Mouse (Mus musculus) T-helper 17 cell (primary cell): ENCODE data around the gene Rab5b.
"Not testable (repeated sequence)": the region's sequence is repeated elsewhere in the genome, so short reads cannot be mapped to it uniquely, and the experiment has no call there.

ENCODE experiments used
- in situ Hi-C, 2 experiments: fragments of 300-600 bp; cut with MboI, MseI; formaldehyde crosslinking; loops; 1 replicate in 1 of 2; 2 replicates in 1 of 2; pipeline ENCODE4 v1.15.1; 2025; ENCODE audit warnings: high pct_unique_total_duplicates in 2 of 2

Gene Rab5b

DNA sequence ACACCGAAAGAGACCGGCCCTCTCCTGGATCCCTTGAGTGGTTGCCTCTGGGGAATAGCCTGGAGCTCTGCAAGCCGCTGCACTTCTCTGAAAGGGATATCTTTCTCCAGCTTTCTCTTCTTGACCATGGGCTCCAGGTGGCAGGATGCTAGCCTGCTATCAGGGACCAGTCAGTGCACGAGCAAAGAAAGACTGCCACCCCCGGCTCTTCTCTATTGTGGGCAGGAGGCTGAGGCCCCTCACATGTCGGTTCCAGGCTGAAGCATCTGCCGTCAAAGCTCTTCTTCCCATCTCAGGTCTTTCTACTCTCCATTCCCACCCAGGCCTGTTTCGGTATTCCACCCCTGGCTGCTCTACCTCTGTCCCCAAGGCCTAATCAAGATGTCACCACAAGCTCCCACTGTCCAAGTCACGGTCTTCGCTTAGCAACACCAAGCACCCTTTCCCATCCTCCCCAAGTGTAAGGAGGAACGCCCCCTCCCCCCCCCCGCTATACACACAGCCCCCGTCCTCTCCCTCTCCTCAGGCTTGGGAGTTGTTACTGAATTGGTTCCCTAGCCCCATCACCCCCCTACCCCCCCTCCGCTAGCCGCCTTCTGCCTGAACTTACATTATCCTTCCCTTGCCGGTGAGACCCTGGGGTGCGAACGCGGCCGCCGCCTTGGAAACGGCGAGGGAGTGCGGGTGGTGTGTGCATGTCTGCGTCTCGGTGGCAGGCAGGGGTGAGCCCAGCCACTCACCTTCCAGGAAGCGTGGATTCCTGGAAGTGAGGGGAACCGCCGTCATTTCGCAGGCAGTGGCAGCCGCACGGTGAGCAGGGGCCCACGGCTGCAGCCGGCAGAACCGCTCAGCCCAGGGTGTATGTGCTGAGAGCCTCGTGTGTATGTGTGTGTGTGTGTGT lies 50.7 kb downstream of the Rab5b start, which contains the start of gene Ikzf4:
Gene Ikzf4 (minus strand): TSS at position 881 of the 901 bp plus-strand sequence.
- in situ Hi-C loops: no loop called here

DNA sequence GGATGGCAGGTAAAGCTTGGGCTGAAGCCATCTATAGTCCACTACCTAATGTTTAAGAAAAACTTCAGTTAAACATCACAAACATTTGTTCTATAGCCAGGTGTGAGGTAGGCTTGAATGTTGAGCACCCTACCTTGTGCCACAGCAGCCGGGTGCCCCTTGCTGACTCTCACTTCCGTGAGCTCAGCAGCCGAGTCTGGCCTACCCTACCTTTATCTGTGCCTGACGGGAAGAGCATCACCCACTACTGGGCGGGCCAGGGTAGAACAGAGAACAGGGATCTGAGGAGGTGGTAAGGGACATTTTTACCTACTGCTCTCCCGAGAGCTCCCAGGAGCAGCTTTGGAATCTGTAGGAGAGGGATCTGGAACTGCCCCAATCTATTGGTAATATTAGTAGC lies 53.3 kb downstream of the Rab5b start:
- in situ Hi-C loops: no loop called here

DNA sequence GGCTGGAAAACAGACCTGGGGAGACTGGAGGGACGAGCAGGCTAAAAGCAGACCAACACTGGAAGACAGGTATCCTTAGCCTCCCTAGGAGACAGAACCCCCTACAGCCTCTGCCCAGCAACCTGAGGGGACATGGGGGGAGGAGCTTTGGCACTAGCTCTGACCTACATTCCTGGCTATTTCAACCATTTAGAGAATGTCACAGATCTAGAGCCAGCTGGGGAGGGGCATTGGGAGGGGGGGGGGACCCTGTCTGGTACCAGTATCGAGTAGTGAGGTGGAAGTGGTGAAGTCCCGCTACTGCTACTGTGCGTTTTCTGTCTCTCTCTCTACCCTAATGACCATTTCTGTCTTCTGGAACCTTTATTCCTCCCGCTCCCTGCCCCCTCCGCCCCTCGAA lies 54.2 kb downstream of the Rab5b start:
- in situ Hi-C loops: no loop called here

DNA sequence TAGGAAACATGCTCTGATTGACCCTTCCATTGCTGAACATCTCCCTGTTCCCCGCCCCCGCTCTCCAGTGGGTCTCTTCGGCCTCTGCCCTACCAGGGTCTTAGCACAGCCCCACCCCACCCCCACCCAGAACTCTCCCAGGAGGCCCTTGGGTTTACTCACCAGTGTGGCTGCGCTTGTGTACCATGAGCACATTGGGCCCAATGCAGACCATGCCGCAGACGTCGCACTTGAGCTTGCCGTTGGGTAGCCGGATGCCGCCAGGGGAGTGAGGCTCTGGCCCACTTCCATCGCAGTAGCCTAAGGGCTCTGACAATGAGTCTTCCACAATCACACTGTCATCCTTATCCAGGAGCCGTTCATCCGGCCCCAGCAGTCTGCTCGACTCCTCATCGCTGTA lies 55.2 kb downstream of the Rab5b start:
- in situ Hi-C loops: no loop called here

DNA sequence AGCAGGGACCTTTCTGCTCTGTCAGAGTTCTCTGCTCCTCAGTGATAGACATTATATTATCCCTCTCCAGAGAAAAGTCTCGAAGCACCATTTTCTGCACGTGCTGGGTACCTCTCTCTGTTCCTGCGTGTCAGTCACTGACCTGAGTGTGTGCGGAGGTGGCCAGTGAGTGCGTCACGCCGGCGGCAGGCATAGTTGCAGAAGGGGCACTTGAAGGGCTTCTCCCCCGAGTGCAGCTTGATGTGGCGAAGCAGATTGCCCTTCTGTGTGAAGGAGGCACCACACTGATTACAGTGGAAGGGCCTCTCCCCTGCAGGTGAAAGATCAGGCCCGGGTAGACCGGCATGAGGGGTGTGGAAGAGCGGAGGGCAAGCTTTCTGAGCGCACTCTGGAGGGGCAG lies 56.1 kb downstream of the Rab5b start:
- in situ Hi-C loops: loop anchor here in 1 of 2 experiments (5.0 kb wide), 1 partner anchor 32 kb away; the partner anchor contains the start of gene Suox

DNA sequence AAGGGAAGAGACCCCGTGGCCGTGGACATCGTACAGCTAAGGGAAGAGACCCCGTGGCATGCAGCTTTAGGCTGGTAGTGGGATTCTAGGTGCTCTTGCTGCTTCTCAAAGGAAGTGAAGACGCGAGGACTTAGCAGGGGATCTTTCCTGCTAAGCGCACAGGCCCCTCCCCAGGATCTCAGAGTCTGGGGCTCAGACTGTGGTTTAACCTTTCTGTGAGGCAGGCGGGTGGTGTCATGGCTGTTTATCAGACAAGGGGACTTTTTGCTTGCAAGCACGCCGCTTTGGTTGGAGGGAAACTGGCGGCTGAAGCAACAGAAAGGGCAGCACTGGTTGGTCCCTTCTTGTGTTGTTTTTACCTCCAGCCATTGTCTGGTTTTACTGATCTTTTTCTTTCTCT lies 59.1 kb downstream of the Rab5b start:
- in situ Hi-C loops: loop anchor here in 1 of 2 experiments (5.0 kb wide), 1 partner anchor 35 kb away; the partner anchor contains the start of gene Suox

DNA sequence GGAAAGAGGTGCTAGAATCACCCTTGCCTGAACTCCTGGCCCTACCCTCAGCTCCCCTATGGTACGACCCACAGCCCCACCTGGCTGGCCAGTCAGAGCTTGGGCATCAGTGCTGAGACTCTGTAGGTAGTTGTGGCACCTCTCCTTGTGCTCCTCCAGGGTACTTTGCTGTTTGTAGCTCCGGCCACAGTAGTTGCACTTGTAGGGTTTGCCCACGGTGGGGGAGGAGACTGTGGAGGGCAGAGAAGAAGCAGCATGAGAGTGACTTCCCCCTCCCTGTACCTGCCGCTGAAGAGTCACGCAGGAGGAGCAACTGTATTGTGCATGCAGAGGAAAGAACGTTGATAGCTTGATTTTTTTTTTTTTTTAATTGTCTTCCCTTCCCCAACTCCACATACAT lies 59.5 kb downstream of the Rab5b start:
- in situ Hi-C loops: loop anchor here in 1 of 2 experiments (5.0 kb wide), 1 partner anchor 36 kb away; the partner anchor contains the start of gene Suox

DNA sequence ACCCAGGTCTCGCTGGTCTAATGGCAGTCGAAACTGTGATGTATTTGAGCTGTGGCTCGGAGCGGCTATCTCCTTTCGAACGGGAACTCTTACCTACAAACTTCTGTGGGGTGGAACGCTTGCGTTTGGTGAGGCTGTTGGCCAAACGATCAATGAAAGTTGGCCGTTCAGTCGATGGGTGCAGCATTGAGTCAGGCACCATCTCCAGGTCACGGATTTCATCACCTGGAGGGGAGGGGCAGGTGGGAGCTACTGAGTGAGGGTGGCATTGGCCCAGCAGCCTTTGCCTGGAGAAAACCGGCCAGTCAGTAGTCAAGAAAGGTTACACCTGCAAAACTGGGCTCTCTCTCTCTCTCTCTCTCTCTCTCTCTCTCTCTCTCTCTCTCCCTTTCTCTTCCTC lies 60.4 kb downstream of the Rab5b start:
- in situ Hi-C loops: loop anchor here in 1 of 2 experiments (5.0 kb wide), 1 partner anchor 37 kb away; the partner anchor contains the start of gene Suox

DNA sequence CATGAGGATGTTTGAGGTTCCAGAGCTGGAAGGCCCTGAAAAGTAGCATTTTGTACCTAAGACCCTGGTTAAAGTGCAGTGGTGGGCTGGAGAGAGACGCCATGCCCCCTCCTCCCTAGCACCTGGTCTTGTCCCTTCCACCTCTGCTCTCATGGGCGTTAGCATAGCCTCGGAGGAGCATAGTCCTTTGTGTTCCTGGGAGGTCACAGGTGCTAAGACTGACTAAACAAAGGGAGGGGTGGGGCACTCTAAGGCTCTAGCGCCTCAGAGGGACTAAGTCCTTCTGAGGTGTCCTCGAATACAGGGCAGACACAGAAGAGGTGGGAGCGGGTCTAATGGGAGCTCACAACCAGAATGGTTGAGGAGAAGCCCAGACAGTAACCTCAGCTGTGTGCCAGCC lies 64.5 kb downstream of the Rab5b start:
- in situ Hi-C loops: no loop called here

DNA sequence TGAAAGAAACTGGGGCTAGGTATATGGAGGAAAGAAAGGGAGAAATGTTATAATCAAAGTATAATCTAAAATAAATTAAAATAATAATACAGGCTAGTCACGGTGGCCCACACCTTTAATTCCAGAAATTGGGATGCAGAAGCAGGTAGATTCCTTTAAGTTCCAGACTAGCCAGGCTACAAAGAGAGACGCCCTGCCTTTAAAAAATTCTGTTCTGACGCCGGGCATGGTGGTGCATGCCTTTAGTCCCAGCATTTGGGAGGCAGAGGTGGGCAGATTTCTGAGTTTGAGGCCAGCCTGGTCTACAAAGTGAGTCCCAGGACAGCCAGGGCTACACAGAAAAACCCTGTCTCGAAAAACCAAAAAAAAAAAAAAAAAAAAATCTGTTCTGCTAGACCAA lies 65.8 kb downstream of the Rab5b start:
- in situ Hi-C loops: not testable (repeated sequence)

DNA sequence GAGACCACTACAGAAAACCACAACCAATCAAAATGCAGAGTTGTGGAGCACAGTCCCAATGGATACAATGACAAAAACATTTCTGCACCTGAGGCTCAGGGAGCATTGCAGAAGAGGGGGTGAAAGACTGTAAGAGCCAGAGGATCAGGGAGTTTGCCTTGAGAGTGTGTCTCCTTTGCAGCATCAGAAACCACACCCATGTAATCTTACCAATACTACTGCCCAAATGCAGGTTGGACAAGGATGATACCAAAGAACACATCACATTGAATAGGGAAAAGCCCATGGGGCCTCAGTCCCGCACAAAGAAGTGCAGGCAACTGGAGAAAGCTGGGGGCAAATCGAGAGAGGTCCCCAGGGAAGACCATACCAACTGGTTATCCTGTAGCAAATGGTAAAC lies 66.3 kb downstream of the Rab5b start:
- in situ Hi-C loops: loop anchor here (5.0 to 10.0 kb wide), 2 partner anchors 45 to 67 kb away; partner anchors contain the start of gene Suox (in 1 of the 2)

DNA sequence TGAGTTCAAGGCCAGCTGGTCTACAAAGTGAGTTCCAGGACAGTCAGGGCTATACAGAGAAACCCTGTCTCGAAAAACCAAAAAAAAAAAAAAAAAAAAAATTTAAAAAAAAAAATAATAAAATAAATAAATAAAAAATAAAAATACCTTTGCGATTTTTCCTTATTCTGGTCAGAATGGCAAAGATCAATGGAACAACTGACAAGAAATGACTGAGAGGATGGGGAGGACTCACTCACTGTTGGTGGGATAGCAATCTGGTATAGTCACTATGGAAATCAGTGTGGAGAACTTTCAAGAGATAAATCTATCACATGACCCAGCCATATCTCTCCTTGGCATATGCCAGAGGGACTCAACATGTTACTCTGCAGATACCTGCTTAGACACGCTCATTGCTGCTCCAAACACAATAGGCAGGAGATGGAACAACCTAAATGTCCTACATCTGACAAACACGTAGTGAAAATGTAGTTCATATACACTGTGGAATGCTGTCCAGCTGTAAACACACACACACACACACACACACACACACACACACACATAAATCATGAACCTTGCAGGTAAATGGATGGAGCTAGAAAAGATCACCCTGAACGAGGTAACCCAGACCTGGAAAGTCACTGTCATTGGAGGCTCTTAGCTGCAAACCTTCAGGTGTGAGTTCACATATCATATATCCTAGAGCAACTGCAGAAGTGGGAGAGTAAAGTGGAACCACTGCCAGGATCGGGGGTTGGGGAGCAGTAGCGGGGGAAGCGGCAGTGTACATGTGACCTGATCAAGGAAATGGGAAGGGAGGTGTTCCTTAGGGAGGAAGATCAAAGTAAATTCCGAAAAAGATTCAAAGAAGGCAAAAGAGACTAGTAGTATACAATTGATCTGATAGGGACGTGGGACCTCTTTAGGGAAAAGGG lies 68.4 kb downstream of the Rab5b start:
- in situ Hi-C loops: loop anchor here (5.0 to 10.0 kb wide), 2 partner anchors 47 to 65 kb away; partner anchors contain the start of gene Suox (in 1 of the 2)
